Mouse (Mus musculus) cortical plate, adult 2 months (tissue): ENCODE results near the gene Cops8.

Experiments
- CTCF ChIP-seq: fragments of 200-500 bp; IDR thresholded peaks from 2 replicates; pipeline ENCODE4 v1.5.1; 2011; ENCODE audit warnings: mild to moderate bottlenecking, control low read depth, low read length; ENCODE audit not compliant: insufficient read depth; ENCODE audit errors: extremely low read depth
- POLR2A ChIP-seq: fragments of 200-500 bp; IDR thresholded peaks from 2 replicates; pipeline ENCODE4 v1.6.1; 2011; ENCODE audit warnings: mild to moderate bottlenecking, low read length, control low read depth; ENCODE audit not compliant: insufficient read depth; ENCODE audit errors: extremely low read depth

- no peak for TF ChIP-seq CTCF
- TF ChIP-seq POLR2A = no peak
Measured at GRCm38 (mm10) chr1:90599226-90599625, 3.6 kb upstream of the Cops8 start.
